Mouse (Mus musculus): Measurements from ENCODE around the gene Mettl7a1. TPM values are rescaled to one million over a fixed set of nuclear protein-coding genes. Genes with fewer than 3 reads are reported as not detected.
"Not testable (repeated sequence)": the region's sequence is repeated elsewhere in the genome, so short reads cannot be mapped to it uniquely, and the experiment has no call there.

Mettl7a1 gene
- polyA plus RNA-seq, 1 experiment from 2014 or later, result 7.6 TPM

DNA sequence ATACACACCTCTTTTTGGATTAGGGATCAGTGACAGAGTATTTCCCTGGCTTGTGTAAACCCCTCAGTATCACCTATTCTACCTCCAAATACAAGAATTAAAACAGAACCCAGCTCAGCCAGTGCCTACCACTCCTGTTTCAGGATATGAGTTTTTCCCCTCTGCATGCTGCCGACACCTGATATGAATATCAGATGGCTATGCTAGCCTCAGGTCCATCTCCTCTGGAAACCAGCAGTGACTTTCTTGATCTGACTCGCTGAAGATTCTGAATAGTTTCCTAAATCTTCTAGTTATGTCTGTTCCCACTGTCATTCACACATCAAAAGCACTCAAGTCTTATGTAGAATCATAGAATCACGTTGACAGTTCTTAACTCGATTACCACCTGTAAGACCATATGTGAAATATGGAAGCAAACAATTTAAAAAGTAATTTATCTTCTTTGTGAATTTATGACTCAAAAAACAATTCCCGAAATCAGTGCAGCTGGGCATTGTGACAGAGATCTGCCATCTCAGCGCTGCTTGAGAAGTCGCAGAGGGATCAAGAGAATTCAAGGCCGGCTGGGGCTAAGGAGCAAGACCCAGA lies 417 bp upstream of the Mettl7a1 start:
- Histone ChIP-seq H3K36me3 (no peaks in the 10 kb centered on the region), H3K27ac (replicated peaks) (0 out of 2 replicates have a peak overlapping the region, but pooled peaks have one; percentile 84), H3K4me1 (no peaks in the 10 kb centered on the region), H3K4me2 (replicated peaks) (peak overlapping the region; percentile 81), H3K9me3 (replicated peaks) (no peaks in the 10 kb centered on the region), H3K9ac (no peak overlapping the region), H3K27me3 (no peaks in the 10 kb centered on the region), H3K4me3 (replicated peaks) (peak overlapping the region; percentile 57)
- WGBS, result 47% methylated on average over 8 of the region's 8 CpGs
- ATAC-seq (ENCODE audit: insufficient number of reproducible peaks, low FRiP score, low TSS enrichment, low read depth), result no peak

DNA sequence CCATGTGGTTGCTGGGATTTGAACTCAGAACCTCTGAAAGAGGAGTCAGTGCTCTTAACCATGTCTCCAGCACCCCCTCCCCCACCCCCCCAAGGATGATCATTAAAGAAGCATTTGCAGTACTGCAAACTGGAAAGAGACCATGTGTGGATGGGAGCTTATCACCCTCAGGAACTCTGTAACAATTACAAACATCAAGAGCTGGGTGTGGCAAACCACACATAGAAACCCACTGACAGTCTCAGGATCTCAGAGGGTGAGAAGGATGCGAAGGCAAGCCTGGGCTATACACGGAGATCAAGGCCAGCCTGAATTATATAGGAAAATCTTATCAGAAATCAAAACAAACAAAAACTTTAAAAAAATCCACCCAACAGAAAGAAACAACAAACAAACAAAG lies 2.3 kb downstream of the Mettl7a1 start:
- WGBS, result 70% methylated on average over 2 of the region's 2 CpGs
- Histone ChIP-seq H3K4me1 (no peaks in the 10 kb centered on the region), H3K4me2 (replicated peaks) (no peak overlapping the region), H3K4me3 (replicated peaks) (no peak overlapping the region), H3K27me3 (no peaks in the 10 kb centered on the region), H3K9ac (no peak overlapping the region), H3K36me3 (no peaks in the 10 kb centered on the region), H3K9me3 (replicated peaks) (no peaks in the 10 kb centered on the region), H3K27ac (replicated peaks) (no peak overlapping the region)
- ATAC-seq (ENCODE audit: insufficient number of reproducible peaks, low FRiP score, low TSS enrichment, low read depth), result no peak

DNA sequence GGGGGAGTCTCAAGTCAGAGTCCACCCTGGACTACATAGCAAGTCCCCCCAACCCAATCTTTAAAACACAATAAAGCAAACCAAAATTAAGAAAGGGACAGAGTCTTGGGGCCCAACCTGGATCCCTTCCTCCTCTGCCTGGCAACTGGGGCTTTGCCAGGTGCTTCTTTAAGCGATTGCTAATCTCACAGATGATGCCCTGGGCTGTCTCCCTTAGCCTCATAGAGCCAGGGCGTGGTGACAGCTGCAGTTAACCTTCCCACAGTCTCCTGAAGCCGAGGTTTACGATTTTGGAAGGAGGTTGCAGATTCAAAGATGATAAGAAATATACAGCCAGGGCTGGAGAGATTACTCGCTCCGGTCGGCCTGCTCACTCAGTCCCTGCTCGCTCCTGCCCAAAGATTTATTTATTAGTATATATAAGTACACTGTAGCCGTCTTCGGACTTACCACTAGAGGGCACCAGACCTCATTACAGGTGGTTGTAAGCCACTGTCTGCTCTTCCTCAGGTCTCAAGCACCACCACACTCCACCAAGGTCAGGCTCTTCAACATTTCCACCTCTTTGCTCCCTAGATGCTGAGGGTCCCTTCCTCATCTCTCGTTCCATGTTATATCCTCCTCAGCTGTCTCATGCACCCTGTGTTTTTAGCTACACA lies 3.6 kb downstream of the Mettl7a1 start:
- not testable (repeated sequence) for H3K4me2 ChIP-seq (replicated peaks); H3K4me3 ChIP-seq (replicated peaks); H3K9me3 ChIP-seq (replicated peaks); H3K4me1 ChIP-seq; H3K9ac ChIP-seq; ATAC-seq (ENCODE audit: insufficient number of reproducible peaks, low FRiP score, low TSS enrichment, low read depth); H3K27ac ChIP-seq (replicated peaks); H3K27me3 ChIP-seq; H3K36me3 ChIP-seq
- WGBS, result 42% methylated on average over 11 of the region's 11 CpGs

DNA sequence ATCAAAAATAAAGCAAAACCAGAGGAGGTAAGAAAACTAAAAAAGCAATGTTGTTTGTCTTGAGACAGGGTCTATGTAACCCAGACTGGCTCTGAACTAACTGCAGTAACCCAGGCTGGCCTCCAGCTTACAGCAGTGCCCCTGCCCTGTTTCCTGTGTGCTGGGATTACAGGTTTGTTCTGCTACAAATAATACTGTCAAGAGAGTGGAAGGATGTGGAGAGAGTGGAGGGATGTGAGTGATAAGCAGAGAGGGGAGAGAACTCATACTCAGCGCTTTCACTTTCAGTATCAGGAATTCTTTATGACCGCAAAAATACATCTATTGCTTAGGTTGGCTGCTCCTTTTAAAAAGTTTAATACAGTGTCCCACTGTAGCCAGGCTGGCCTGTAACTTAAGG lies 8.4 kb downstream of the Mettl7a1 start:
- Histone ChIP-seq H3K27me3 (no peaks in the 10 kb centered on the region), H3K4me1 (no peaks in the 10 kb centered on the region), H3K36me3 (no peaks in the 10 kb centered on the region), H3K4me3 (replicated peaks) (no peak overlapping the region), H3K9me3 (replicated peaks) (no peaks in the 10 kb centered on the region), H3K27ac (replicated peaks) (no peak overlapping the region), H3K9ac (no peak overlapping the region), H3K4me2 (replicated peaks) (no peak overlapping the region)
- ATAC-seq (ENCODE audit: insufficient number of reproducible peaks, low FRiP score, low TSS enrichment, low read depth), result no peak
- WGBS, result 89% methylated on average over 2 of the region's 2 CpGs

DNA sequence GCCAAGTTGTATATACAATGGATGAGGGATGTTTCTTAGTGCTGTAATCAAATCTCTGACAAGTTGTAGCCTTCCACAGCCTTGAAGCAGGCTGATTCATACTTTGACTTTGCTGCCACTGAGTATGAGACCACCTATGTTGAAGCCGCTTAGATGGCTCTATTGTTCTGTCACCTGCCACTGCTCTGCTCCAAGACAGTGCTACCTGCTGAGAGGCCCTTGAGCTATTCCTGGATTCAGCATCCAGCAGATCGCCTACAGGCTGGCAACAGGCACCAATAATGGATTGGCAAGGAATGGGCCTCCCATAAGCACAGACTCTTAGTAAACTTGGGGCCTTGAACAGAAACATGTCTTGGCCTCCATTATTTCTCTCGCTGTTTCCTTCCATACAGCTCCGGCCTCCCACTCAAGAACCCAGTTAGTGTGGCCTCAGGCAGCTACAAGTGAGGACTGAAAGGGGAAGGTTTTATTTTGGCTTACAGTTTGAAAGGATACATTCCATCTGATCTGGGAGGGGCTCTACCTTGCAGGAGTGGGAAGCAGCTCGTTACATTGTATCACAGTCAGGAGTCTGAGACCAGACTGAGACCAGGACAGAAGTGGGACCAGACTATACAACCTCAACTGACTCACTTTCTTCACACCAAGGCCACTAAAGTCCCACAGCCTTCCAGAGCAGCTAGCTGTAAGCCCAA lies 10.7 kb downstream of the Mettl7a1 start:
- H3K4me3 ChIP-seq (replicated peaks), result no peak overlapping the region
- 91% methylated on average over 5 of the region's 5 CpGs for WGBS
- no peak overlapping the region for H3K4me2 ChIP-seq (replicated peaks)

DNA sequence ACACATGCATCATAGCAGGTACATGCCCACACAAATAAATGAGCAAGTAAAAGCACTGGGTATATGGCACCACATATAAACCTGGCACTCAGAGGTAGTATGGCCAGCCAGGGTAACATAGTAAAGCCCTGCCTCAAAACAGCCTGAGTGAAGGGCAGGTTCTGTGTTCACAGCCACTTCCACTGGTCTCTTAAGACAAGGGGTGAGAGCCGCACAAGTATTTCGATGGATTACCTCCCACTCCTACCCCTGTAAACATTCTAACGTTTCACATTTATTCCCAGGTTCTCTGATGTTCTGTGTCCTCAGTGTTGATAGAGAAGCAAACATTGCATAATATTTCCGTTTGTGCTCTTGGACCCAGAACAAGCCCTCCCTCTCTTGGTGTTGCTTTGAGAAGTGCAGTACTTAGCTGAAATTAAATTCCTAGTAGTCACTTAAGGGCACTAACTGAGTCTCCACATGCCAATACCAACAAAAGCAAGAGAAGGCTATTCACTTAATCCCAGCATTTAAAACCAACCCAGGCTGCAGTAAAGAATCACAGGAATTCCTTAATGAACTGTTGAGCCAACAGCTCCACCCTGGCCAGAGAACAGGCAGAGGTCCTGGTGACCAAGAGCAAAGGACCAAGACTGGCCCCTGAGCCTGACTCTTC lies 14.2 kb downstream of the Mettl7a1 start:
- H3K9ac ChIP-seq; H3K4me2 ChIP-seq (replicated peaks); H3K27me3 ChIP-seq; H3K4me1 ChIP-seq; H3K9me3 ChIP-seq (replicated peaks); H3K27ac ChIP-seq (replicated peaks); H3K4me3 ChIP-seq (replicated peaks); ATAC-seq (ENCODE audit: insufficient number of reproducible peaks, low FRiP score, low TSS enrichment, low read depth); H3K36me3 ChIP-seq: not testable (repeated sequence)
- 61% methylated on average over 4 of the region's 4 CpGs for WGBS

More for the DNA sequence above, 10.7 kb downstream of the Mettl7a1 start:
- no peak for ATAC-seq (ENCODE audit: insufficient number of reproducible peaks, low FRiP score, low TSS enrichment, low read depth)
- H3K4me1 ChIP-seq, result no peaks in the 10 kb centered on the region
- H3K9me3 ChIP-seq (replicated peaks), result no peaks in the 10 kb centered on the region
- H3K9ac ChIP-seq, result no peak overlapping the region
- H3K27ac ChIP-seq (replicated peaks), result no peak overlapping the region
- no peaks in the 10 kb centered on the region for H3K36me3 ChIP-seq
- no peaks in the 10 kb centered on the region for H3K27me3 ChIP-seq

DNA sequence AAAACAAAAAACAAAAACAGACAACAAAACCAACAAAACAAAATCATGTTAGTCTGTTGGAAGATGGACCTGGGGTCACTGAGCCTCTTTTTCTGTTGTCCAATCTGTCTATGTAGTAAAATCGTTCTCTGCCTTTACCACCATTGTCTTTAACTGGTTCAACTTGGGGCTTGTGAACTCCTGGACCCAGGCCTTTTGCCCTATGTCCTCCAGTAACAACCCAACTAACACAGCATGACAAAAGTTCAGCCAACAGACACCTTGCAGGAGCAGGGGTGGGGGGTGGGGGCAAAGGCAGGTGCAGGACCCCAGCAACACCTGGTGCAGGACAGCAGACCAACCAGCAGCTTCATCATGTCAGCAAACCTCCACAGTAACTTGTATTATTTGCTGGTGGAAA lies 15.9 kb downstream of the Mettl7a1 start:
- no peak for ATAC-seq (ENCODE audit: insufficient number of reproducible peaks, low FRiP score, low TSS enrichment, low read depth)
- peaks cover 5% of the 10 kb centered on the region; the same call in 1 of the 2 replicates for H3K4me1 ChIP-seq
- H3K4me2 ChIP-seq (replicated peaks), result no peak overlapping the region
- H3K9ac ChIP-seq, result no peak overlapping the region
- WGBS, result 83% methylated on average over 1 of the region's 1 CpGs
- H3K4me3 ChIP-seq (replicated peaks), result no peak overlapping the region
- no peaks in the 10 kb centered on the region for H3K9me3 ChIP-seq (replicated peaks)
- H3K27ac ChIP-seq (replicated peaks), result no peak overlapping the region
- no peaks in the 10 kb centered on the region for H3K36me3 ChIP-seq
- H3K27me3 ChIP-seq, result no peaks in the 10 kb centered on the region

DNA sequence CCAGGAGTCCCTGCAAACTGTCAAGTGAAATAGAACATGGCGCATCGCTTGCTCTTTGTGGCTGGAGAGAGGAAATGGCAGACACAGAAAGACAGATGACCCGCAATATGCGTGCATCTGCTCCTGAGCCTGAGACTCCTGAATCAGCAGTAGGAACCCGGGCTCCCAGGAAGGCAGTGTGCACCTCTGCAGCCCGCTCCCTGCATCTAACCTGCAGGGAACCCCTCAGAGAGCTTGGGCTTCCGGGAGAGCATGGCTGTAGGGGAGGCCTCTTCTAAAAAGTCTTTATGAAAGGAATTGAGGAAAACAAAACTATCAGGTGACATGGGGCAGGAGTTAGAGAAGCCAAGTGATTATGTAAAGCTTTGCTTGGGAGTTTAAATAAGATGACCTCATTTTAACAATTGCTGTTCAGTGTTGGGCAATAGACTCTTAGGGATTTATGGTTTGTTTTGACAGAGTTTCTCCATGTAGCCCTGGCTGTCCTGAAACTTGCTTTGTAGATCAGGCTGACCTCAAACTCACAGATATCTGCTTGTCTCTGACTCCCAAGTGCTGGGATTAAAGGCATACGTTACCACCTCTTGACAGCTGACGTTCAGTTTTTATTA lies 16.5 kb downstream of the Mettl7a1 start:
- no peak overlapping the region for H3K4me3 ChIP-seq (replicated peaks)
- no peaks in the 10 kb centered on the region for H3K9me3 ChIP-seq (replicated peaks)
- 66% methylated on average over 9 of the region's 9 CpGs for WGBS
- no peak for ATAC-seq (ENCODE audit: insufficient number of reproducible peaks, low FRiP score, low TSS enrichment, low read depth)
- no peaks in the 10 kb centered on the region for H3K36me3 ChIP-seq
- H3K27ac ChIP-seq (replicated peaks), result peak overlapping the region; percentile 1; the same call in 1 of the 2 replicates
- peaks cover 5% of the 10 kb centered on the region; the same call in 1 of the 2 replicates for H3K4me1 ChIP-seq
- no peak overlapping the region for H3K9ac ChIP-seq
- H3K27me3 ChIP-seq, result no peaks in the 10 kb centered on the region
- no peak overlapping the region for H3K4me2 ChIP-seq (replicated peaks)

DNA sequence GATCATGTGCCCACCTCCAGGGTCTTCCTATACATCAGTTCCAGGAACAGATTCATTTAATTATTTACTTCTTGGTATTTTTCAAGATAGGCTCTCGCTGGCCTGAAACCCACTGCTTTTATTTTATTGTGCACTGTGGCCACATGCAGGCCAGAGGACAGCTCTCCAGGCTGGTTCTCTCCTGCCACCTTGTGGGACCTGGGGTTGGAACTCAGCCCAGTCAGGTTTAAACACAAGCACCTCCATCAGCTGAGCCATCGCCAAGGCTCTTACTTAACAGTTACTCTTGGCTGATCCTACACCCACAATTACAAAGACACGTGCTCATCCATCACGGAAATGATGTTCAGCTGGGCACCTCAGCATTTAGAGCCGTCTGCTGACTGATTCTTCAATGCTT lies 17.2 kb downstream of the Mettl7a1 start:
- Histone ChIP-seq H3K9ac (no peak overlapping the region), H3K9me3 (replicated peaks) (no peaks in the 10 kb centered on the region), H3K4me1 (peaks cover 5% of the 10 kb centered on the region; the same call in 1 of the 2 replicates), H3K36me3 (no peaks in the 10 kb centered on the region), H3K27me3 (no peaks in the 10 kb centered on the region), H3K4me3 (replicated peaks) (no peak overlapping the region), H3K27ac (replicated peaks) (peak overlapping the region; percentile 1; the same call in 1 of the 2 replicates), H3K4me2 (replicated peaks) (no peak overlapping the region)
- WGBS, result 56% methylated on average over 5 of the region's 5 CpGs
- no peak for ATAC-seq (ENCODE audit: insufficient number of reproducible peaks, low FRiP score, low TSS enrichment, low read depth)

DNA sequence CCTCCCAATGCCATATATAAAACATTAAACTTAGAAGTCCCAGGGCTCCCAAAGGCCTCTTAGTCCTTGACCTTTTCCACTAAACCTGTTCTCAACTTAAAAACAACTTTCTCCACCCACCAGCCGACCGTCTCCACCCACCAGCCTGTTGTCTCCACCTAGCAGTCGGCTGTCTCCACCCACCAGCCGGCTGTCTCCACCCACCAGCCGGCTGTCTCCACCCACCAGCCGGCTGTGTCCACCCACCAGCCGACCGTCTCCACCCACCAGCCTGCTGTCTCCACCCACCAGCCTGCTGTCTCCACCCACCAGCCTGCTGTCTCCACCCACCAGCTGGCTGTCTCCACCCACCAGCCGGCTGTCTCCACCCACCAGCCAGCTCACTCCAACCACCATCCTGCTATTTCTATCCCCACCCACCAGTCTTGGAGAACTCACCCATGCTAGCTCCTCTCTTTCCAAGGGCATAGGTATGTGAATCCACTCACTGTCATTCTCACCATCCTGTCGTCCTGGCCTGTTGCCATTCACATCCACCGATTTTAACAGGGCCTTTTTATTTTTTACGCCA lies 20.2 kb downstream of the Mettl7a1 start:
- 71% methylated on average over 12 of the region's 12 CpGs for WGBS

More for the DNA sequence above, 20.2 kb downstream of the Mettl7a1 start:
- Histone ChIP-seq H3K9ac (no peak overlapping the region), H3K27me3 (no peaks in the 10 kb centered on the region), H3K4me1 (peaks cover 5% of the 10 kb centered on the region; the same call in 1 of the 2 replicates), H3K36me3 (no peaks in the 10 kb centered on the region), H3K27ac (replicated peaks) (no peak overlapping the region), H3K9me3 (replicated peaks) (no peaks in the 10 kb centered on the region), H3K4me2 (replicated peaks) (no peak overlapping the region), H3K4me3 (replicated peaks) (no peak overlapping the region)
- no peak for ATAC-seq (ENCODE audit: insufficient number of reproducible peaks, low FRiP score, low TSS enrichment, low read depth)

Data from embryonic facial prominence, embryonic 15.5 days (tissue).